Mouse (Mus musculus) G1E-ER4 (cell line): ENCODE results near the gene Aven. TPM values are rescaled to one million over a fixed set of nuclear protein-coding genes. Genes with fewer than 3 reads are reported as not detected.

ENCODE experiments used
- GATA1 ChIP-seq: IDR thresholded peaks from one replicate; pipeline ENCODE4 v1.8.0; 2012; ENCODE audit warnings: low read length, inconsistent platforms
- polyA plus RNA-seq: library from polyadenylated mRNA; stranded (reverse); fragments of >175 nt; gene quantifications from 2 replicates; pipeline ENCODE4 v1.2.3, GENCODE M21; 2012

The Aven gene
- polyA plus RNA-seq, 1 experiment: 12.4 TPM

DNA sequence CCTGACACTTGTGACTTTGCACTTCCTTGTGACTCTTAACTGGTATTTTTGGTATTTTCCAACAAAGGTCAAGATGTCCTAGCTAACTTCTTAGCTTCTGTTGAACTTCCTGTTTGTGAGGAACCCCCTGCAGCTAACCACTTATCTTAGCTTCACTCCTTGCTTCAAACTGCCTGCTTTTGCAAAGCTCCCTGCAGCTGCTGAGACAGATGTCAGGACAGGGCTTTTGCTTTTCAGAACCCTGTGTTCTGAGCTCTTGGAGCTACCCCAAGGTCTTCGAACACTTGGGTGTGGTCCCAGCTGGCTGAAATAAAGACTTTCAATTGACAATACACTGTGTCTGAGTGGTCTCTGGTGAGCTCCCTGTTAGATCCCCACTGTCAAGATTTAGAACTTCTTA lies 184.0 kb downstream of the Aven start:
- no peak for TF ChIP-seq GATA1

DNA sequence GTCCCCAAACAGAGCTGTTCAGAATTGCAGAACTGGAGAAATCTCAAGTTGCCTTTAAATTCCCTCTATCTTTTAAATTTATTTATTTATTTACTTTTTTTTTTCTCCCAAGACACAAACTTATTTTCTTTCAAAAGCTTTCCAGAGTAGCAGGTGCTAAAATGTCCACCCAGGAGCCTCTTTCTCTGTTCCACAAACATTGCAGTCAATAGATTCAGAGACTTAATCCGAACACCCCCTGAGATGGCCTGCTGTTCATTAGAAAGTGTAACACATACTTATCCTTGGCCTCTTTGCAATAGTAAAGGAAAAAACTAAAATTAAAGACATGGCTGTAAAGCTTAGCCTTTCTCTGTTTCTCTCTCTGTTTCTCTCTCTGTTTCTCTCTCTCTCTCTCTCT lies 184.5 kb downstream of the Aven start:
- no peak for TF ChIP-seq GATA1

DNA sequence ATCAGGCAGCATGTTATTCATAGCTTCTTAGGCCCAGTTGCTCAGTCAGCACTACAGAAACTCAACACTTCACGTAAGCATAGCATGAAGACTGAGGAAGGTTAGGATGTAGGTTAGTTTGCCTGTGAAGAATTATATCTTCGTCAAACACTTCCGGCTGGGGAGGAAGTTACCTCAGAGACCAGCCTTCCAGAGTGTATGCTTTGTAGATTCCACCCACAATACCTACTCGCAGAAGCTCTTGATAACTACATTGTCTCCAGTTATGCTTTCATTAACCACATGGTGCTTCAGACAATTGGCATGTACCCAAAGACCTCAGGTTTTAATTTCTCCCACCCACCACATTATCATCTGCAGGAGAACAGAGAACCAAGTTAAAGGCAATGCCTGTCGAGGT lies 189.1 kb downstream of the Aven start:
- TF ChIP-seq GATA1: no peak

Other genes with a start within 250 kb of the Aven start
- 0.03 TPM in 1 of 2 replicates, not detected in the other for gene Nutm1, start 233.7 kb upstream of the Aven start, polyA plus RNA-seq
- gene Nop10, start 231.0 kb upstream of the Aven start, polyA plus RNA-seq: 35.6 and 100 TPM in 2 replicates
- gene Slc12a6, start 227.1 kb upstream of the Aven start, polyA plus RNA-seq: 3.1 and 3.8 TPM in 2 replicates
- gene Gm21985, start 226.7 kb upstream of the Aven start, polyA plus RNA-seq: not detected in 2 replicates
- gene Emc4, start 124.9 kb upstream of the Aven start, polyA plus RNA-seq: 46.5 and 59.3 TPM in 2 replicates
- 5.1 and 9.2 TPM in 2 replicates for gene Katnbl1, start 113.8 kb upstream of the Aven start, polyA plus RNA-seq
- gene Emc7, start 38.0 kb upstream of the Aven start, polyA plus RNA-seq: 1.7 and 2.6 TPM in 2 replicates
- gene Chrm5, start 12.2 kb upstream of the Aven start, polyA plus RNA-seq: not detected in 2 replicates